Mouse (Mus musculus) stomach, embryonic 14.5 days (tissue): Measurements from ENCODE around the gene Dhx57. TPM values are rescaled to one million over a fixed set of nuclear protein-coding genes. Genes with fewer than 3 reads are reported as not detected.
"Not testable (repeated sequence)": the region's sequence is repeated elsewhere in the genome, so short reads cannot be mapped to it uniquely, and the experiment has no call there.

Experiments
- ATAC-seq: fragments of 200-750 bp; cut with Nextera tagmentation; 2 replicates; pipeline ENCODE4 v1.8.0; 2017; ENCODE audit warnings: low read depth, moderate TSS enrichment; ENCODE audit not compliant: insufficient number of reproducible peaks, insufficient read depth, low FRiP score
- H3K27ac ChIP-seq: fragments of 300-500 bp; sonication (generic); 2 replicates; pipeline ENCODE4 v1.5.1; 2014; ENCODE audit warnings: mild to moderate bottlenecking, low read length, moderate library complexity, mixed read lengths
- H3K27me3 ChIP-seq: fragments of 300-500 bp; sonication (generic); 2 replicates; pipeline ENCODE4 v1.6.1; 2014; ENCODE audit warnings: low read length, control low read depth, mixed read lengths; ENCODE audit not compliant: control insufficient read depth, insufficient read depth
- H3K36me3 ChIP-seq: fragments of 300-500 bp; sonication (generic); 2 replicates; pipeline ENCODE4 v1.6.1; 2014; ENCODE audit warnings: mild to moderate bottlenecking, control low read depth, low read length, moderate library complexity, mixed read lengths; ENCODE audit not compliant: control insufficient read depth, insufficient read depth
- H3K4me1 ChIP-seq: fragments of 300-500 bp; sonication (generic); 2 replicates; pipeline ENCODE4 v1.6.1; 2014; ENCODE audit warnings: low read length, control low read depth, mixed read lengths; ENCODE audit not compliant: control insufficient read depth, insufficient read depth
- H3K4me2 ChIP-seq: fragments of 300-500 bp; sonication (generic); replicated peaks from 2 replicates; pipeline ENCODE4 v1.6.1; 2014; ENCODE audit warnings: low read depth, low read length, control low read depth
- H3K4me3 ChIP-seq: fragments of 300-500 bp; sonication (generic); 2 replicates; pipeline ENCODE4 v1.5.1; 2014; ENCODE audit warnings: low read depth, low read length, control low read depth
- H3K9ac ChIP-seq: fragments of 300-500 bp; sonication (generic); replicated peaks from 2 replicates; pipeline ENCODE4 v1.6.1; 2014; ENCODE audit warnings: low read depth, mild to moderate bottlenecking, control low read depth, low read length, moderate library complexity, mixed read lengths
- H3K9me3 ChIP-seq: fragments of 300-500 bp; sonication (generic); 2 replicates; pipeline ENCODE4 v1.6.1; 2016; ENCODE audit warnings: low read depth, low read length, control low read depth; ENCODE audit not compliant: control insufficient read depth
- WGBS: fragments of 180-500 bp; shearing (Covaris S2); extraction: QIAGEN DNeasy Blood & Tissue Kit; methylation state at CpG from one replicate; pipeline ENCODE4 v1.1.7; 2014; 5-methylcytosine and 5-hydroxymethylcytosine counted together
- polyA plus RNA-seq: library from polyadenylated mRNA; unstranded; fragments of >200 nt; fragmentation: Nextera tagmentation; extraction: Ambion mirVana; gene quantifications from 2 replicates; pipeline ENCODE4 v1.2.1, GENCODE M21; 2014

Dhx57 gene
- polyA plus RNA-seq, 1 experiment from 2014 or later = 19.8 TPM

DNA sequence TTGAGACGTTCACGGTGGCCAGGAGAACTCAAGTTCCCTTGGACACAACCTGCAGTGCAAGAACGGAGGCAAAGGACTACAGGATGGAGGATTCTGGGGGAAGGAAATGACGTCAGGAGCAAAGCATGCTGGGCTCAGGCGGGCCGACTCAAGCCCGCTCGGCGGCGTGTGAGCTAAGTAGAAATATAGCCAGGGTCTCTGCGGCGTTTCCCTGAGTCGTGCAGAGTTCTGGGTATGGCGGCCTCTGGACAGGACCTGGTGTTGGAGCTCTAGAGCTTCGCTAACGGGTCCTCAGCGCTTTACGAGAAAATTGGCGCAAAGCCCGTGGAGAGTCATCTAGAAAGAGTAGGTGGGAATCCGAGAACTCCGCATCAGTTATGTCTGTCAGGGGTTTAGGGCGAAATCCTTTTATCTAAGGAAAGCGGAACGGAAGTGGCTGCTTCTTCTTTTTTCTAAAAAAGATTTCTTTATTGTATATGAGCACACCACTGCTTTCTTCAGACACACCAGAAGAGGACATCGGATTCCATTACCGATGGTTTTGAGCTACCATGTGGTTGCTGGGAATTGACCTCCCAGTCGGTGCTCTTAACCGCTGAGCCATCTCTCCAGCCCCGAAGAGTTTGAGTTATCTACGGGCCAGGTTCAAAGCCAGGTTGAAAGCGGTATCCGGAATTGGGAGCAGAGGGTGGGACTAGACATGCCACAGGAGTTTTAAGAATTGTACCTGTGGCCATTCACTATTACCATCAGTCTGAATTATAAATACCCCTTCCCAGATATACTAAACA is 65.8 kb downstream of the Dhx57 start, which contains the start of gene Gemin6:
TSS of gene Gemin6 (plus strand) at position 116 of the 791 bp plus-strand sequence.
- peak; percentile 95 for ATAC-seq
- H3K9ac ChIP-seq = peak within 1 kb of the TSS; percentile 63
- no peaks in the 10 kb centered on the region for H3K27me3 ChIP-seq
- no peaks in the 10 kb centered on the region for H3K9me3 ChIP-seq
- H3K4me1 ChIP-seq = no peaks in the 10 kb centered on the region
- H3K4me3 ChIP-seq = peak within 1 kb of the TSS; percentile 52
- under 1% methylated on average over 33 of the region's 33 CpGs for WGBS
- peaks cover 3% of the 10 kb centered on the region; the same call in 1 of the 2 replicates for H3K36me3 ChIP-seq
- peak within 1 kb of the TSS; percentile 60 for H3K4me2 ChIP-seq
- peak within 1 kb of the TSS; percentile 95 for H3K27ac ChIP-seq

- H3K27me3 ChIP-seq = no peaks in the 10 kb centered on the region
- H3K36me3 ChIP-seq = no peaks in the 10 kb centered on the region; the same call in 1 of the 2 replicates
- 8% methylated on average over 9 of the region's 9 CpGs for WGBS
- peak overlapping the region; percentile 95; the same call in 1 of the 2 replicates for H3K27ac ChIP-seq
- peak overlapping the region; percentile 60 for H3K4me2 ChIP-seq
- H3K4me1 ChIP-seq = no peaks in the 10 kb centered on the region
- H3K9me3 ChIP-seq = no peaks in the 10 kb centered on the region
- H3K4me3 ChIP-seq = peak overlapping the region; percentile 52
- 0 out of 2 replicates have a peak, but pooled peaks have one; percentile 40 for ATAC-seq
- peak overlapping the region; percentile 63 for H3K9ac ChIP-seq
Observed at GRCm38 (mm10) chr17:80223829-80224228, 66.4 kb downstream of the Dhx57 start.

DNA sequence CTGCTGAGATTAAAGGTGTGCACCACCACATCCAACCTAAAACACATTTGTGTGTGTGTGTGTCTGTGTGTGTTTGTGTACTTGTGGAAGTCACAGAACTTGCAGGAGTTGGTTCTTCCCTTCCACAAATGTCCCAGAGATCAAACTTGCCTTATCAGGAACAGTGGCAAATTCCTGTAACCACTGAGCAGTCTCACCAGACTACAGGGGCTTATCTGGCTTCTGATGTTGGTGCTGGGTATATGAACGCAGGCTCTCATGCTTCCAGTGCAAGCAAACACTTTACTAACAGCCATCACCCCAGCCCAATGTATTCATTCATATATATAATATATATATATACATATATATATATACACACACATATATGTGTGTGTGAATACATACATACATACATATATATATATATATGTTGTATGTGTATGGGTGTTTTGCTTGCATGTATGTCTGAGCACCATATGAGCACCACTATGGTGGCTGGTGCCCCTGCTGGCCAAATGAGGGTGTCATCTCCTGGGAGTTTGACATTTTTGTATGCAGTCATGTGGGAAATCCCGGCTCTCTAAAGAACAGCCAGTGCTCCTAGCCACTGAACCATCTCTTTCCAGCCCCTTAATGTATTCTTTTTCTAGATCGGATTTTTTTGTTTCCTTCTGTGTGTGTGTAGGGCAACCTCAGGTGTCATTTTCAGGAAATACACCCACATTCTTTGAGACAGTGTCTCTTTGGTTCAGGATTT is 68.2 kb downstream of the Dhx57 start:
- H3K36me3 ChIP-seq = no peaks in the 10 kb centered on the region; the same call in 1 of the 2 replicates
- WGBS = 78% methylated on average over 3 of the region's 3 CpGs
- no peak overlapping the region for H3K9ac ChIP-seq
- H3K27ac ChIP-seq = no peak overlapping the region
- no peak for ATAC-seq
- no peaks in the 10 kb centered on the region for H3K9me3 ChIP-seq
- H3K4me2 ChIP-seq = no peak overlapping the region
- H3K4me3 ChIP-seq = no peak overlapping the region
- H3K4me1 ChIP-seq = no peaks in the 10 kb centered on the region
- no peaks in the 10 kb centered on the region for H3K27me3 ChIP-seq

DNA sequence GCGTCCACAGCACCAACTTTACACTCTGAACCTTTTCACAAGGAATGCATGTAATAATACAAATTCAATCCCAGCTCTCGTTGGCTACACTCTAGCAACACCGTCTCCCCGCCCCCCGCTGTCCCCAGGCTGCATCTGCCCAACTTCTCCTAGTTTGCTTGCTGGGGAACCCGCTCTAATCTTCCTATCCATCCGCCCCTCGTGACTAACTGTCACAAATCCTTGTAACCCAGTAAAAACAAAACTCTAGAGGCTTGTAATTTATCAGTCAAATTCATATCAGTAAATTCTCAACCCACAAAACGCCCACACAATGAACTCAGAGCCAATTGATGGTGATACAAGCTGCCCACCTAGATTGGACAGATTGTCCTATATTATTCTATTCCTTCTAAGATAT is 69.1 kb downstream of the Dhx57 start:
- no peak overlapping the region for H3K27ac ChIP-seq
- no peaks in the 10 kb centered on the region for H3K36me3 ChIP-seq
- 64% methylated on average over 9 of the region's 9 CpGs for whole genome bisulfite sequencing
- no peak for ATAC-seq
- no peaks in the 10 kb centered on the region for H3K27me3 ChIP-seq
- H3K4me3 ChIP-seq = no peak overlapping the region
- no peak overlapping the region for H3K9ac ChIP-seq
- H3K4me2 ChIP-seq = no peak overlapping the region
- H3K9me3 ChIP-seq = no peaks in the 10 kb centered on the region
- H3K4me1 ChIP-seq = no peaks in the 10 kb centered on the region

- no peak overlapping the region for H3K9ac ChIP-seq
- no peaks in the 10 kb centered on the region for H3K27me3 ChIP-seq
- no peak overlapping the region for H3K4me3 ChIP-seq
- no peak for ATAC-seq
- no peaks in the 10 kb centered on the region for H3K4me1 ChIP-seq
- no peaks in the 10 kb centered on the region for H3K36me3 ChIP-seq
- no peaks in the 10 kb centered on the region for H3K9me3 ChIP-seq
- no peak overlapping the region for H3K4me2 ChIP-seq
- 62% methylated on average over 2 of the region's 2 CpGs for WGBS
- no peak overlapping the region for H3K27ac ChIP-seq
Observed at GRCm38 (mm10) chr17:80220131-80220530, 70.1 kb downstream of the Dhx57 start.

DNA sequence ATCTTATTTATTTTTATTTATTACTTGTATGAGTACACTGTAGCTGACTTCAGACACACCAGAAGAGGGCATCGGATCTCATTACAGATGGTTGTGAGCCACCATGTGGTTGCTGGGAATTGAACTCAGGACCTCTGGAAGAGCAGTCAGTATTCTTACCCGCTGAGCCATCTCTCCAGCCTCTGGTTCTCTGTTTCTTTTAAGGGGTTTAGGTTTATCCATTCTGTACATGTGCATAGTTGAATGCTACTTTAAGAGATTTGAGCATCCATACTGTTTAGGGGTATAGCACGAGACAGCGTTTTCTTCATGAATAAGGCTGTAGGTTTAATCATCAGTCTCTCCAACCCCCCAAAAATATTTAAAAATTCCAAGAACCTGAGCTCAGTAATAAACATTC is 76.3 kb downstream of the Dhx57 start:
- H3K4me2 ChIP-seq, H3K9ac ChIP-seq, H3K27me3 ChIP-seq, ATAC-seq, H3K4me1 ChIP-seq, H3K4me3 ChIP-seq, H3K36me3 ChIP-seq, H3K27ac ChIP-seq, H3K9me3 ChIP-seq: not testable (repeated sequence)
- WGBS = 93% methylated on average over 4 of the region's 4 CpGs

GRCm38 (mm10) chr17:80206671-80207581 is 83.3 kb downstream of the Dhx57 start, which contains the start of the genes Srsf7 and Ttc39d:
Srsf7 (minus strand) TSS chr17:80207307.
Ttc39d (plus strand) TSS chr17:80207460.
- Histone ChIP-seq H3K27ac (peak within 1 kb of the TSS; percentile 99), H3K4me1 (no peaks in the 10 kb centered on the region), H3K9ac (peak within 1 kb of the TSS; percentile 98), H3K27me3 (no peaks in the 10 kb centered on the region), H3K9me3 (no peaks in the 10 kb centered on the region), H3K4me3 (peak within 1 kb of the TSS; percentile 98), H3K36me3 (peaks cover 27% of the 10 kb centered on the region), H3K4me2 (peak within 1 kb of the TSS; percentile 66)
- peak; percentile 91 for ATAC-seq
- WGBS = under 1% methylated on average over 77 of the region's 95 CpGs

DNA sequence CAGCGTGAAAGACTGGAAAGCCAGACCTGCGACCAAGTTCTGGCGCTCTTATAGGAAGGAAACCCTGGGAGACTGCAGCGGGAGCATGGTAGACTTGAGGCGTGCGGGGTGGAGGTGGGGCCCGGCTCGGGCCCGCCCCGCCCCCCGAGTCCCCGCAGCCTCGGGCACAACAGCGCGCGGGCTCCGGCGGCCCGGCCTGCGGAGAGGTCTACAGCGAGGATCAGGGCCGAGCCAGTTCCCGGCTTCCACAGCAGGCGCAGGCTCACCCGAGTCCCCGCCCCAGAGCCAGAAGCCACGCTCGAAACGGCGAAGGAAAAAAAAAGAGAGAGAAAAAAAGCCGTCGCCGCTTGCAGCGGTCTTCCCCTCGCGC is 84.0 kb downstream of the Dhx57 start:
- no peaks in the 10 kb centered on the region for H3K4me1 ChIP-seq
- H3K9ac ChIP-seq = peak overlapping the region; percentile 98
- H3K9me3 ChIP-seq = no peaks in the 10 kb centered on the region
- peak overlapping the region; percentile 99 for H3K27ac ChIP-seq
- ATAC-seq = peak; percentile 66
- H3K4me3 ChIP-seq = peak overlapping the region; percentile 98
- H3K36me3 ChIP-seq = peaks cover 33% of the 10 kb centered on the region
- H3K27me3 ChIP-seq = no peaks in the 10 kb centered on the region
- peak overlapping the region; percentile 66 for H3K4me2 ChIP-seq
- WGBS = under 1% methylated on average over 36 of the region's 36 CpGs
